Comparison of ENCODE assay signal across 8 mouse cellular contexts in the genomic region with DNA sequence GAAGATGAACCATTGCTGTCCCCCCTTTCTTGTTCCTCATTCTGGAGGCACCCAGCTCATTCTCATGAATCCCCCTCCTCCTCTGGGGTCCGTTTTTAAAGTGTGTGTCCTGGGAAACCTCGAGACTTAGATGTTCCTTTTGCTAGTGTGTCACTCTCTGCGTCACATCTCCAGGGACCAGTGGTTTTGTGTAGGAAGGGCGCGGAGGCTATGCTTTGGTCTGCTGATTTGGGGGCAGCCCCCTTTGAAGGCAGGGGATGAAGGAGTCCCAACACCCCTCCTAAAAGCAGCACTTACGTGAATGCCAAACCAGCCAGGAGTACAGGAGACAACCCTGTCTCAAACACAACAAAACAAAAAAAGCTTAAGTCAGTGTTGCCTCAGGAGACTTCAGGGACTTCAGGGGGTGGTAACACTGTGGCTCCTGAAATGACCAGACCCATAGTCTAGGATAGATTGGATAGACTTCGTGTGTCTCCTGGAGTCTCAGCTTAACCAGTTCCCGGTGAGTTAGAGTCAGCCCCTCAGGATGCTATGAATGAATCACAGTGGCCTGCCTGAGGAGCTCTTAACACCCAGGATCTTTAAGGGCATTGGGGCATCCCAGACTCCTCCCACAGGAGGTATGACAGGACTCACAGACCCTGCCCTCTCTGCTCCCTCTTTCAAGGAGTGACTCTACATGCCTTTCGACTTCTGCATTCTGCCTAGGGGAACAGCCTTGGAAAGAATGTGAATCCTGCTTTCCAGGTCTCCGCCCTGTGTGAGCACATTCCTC. TPM values are rescaled to one million over a fixed set of nuclear protein-coding genes. Genes with fewer than 3 reads are reported as not detected.
DNase-seq lines count a peak whose midpoint lies in the region; ATAC-seq and TF ChIP-seq lines count a peak whose summit lies in the region.

No protein-coding gene starts in this region.

- H3K9me3 ChIP-seq in limb, embryonic 12.5 days: no peaks in the 10 kb centered on the region
- no peaks in the 10 kb centered on the region for H3K9me3 ChIP-seq in midbrain, embryonic 13.5 days

- peak; percentile 45 for ATAC-seq in erythroid progenitor cell, adult 5-6 weeks (replicated peaks; ENCODE audit: low FRiP score, poor library complexity, severe bottlenecking)
- no peak for ATAC-seq in limb, embryonic 12.5 days (ENCODE audit: insufficient number of reproducible peaks, insufficient read depth, low FRiP score, low TSS enrichment, low read depth)
- ATAC-seq in midbrain, embryonic 13.5 days: no peak

- peak overlapping the region; percentile 82 for H3K9ac ChIP-seq in limb, embryonic 12.5 days (replicated peaks)
- H3K9ac ChIP-seq in midbrain, embryonic 13.5 days (replicated peaks): peak overlapping the region; percentile 89

- peak overlapping the region; percentile 31 for H3K27ac ChIP-seq in limb, embryonic 12.5 days
- no peak overlapping the region for H3K27ac ChIP-seq in midbrain, embryonic 13.5 days
- H3K27ac ChIP-seq in testis, adult 2 months (ENCODE audit: control insufficient read depth, insufficient read depth, low read depth, low read length): peak overlapping the region; percentile 70

- peak overlapping the region; percentile 74 for H3K4me2 ChIP-seq in limb, embryonic 12.5 days
- peak overlapping the region; percentile 81 for H3K4me2 ChIP-seq in midbrain, embryonic 13.5 days (replicated peaks)

- peaks cover 42% of the 10 kb centered on the region for H3K36me3 ChIP-seq in limb, embryonic 12.5 days
- H3K36me3 ChIP-seq in midbrain, embryonic 13.5 days: peaks cover 27% of the 10 kb centered on the region
- no peaks in the 10 kb centered on the region; the same call in none of the 2 replicates for H3K36me3 ChIP-seq in testis, adult 2 months (ENCODE audit: control insufficient read depth, insufficient read depth, low read length)

- 8% methylated on average over 10 of the region's 10 CpGs for WGBS in limb, embryonic 12.5 days
- WGBS in midbrain, embryonic 13.5 days: 7% methylated on average over 10 of the region's 10 CpGs

- H3K27me3 ChIP-seq in limb, embryonic 12.5 days: no peaks in the 10 kb centered on the region
- no peaks in the 10 kb centered on the region for H3K27me3 ChIP-seq in midbrain, embryonic 13.5 days
- H3K27me3 ChIP-seq in testis, adult 2 months (ENCODE audit: control insufficient read depth, insufficient read depth, low read length): no peaks in the 10 kb centered on the region

- intact Hi-C loops in heart, postnatal 14 days (cut with DNase I): loop anchor here (2.0 kb wide), 1 partner anchor 15 kb away; no protein-coding TSS in a partner anchor

- TF ChIP-seq CTCF in testis, adult 2 months (IDR thresholded peaks at IDR 0.05; ENCODE audit: control insufficient read depth, insufficient read depth, insufficient replicate concordance, low read depth, low read length): no peak

- H3K4me3 ChIP-seq in limb, embryonic 12.5 days (replicated peaks): peak overlapping the region; percentile 80
- H3K4me3 ChIP-seq in midbrain, embryonic 13.5 days (replicated peaks): peak overlapping the region; percentile 81
- peak overlapping the region; percentile 87 for H3K4me3 ChIP-seq in testis, adult 2 months (ENCODE audit: control insufficient read depth, low read depth, low read length)

- no peak for TF ChIP-seq POLR2A in testis, adult 2 months (IDR thresholded peaks at IDR 0.05; ENCODE audit: control insufficient read depth, low read depth, low read length)

- peaks cover 31% of the 10 kb centered on the region for H3K4me1 ChIP-seq in limb, embryonic 12.5 days (replicated peaks)
- peaks cover 47% of the 10 kb centered on the region for H3K4me1 ChIP-seq in midbrain, embryonic 13.5 days (replicated peaks)
- H3K4me1 ChIP-seq in testis, adult 2 months (ENCODE audit: control insufficient read depth, insufficient read depth, low read length): peaks cover 10% of the 10 kb centered on the region

- DNase-seq in A20 (ENCODE audit: low read depth, low spot score): peak; percentile 70
- DNase-seq in adrenal gland, adult 2 months: peak; percentile 90
- DNase-seq in heart, postnatal 14 days: peak; percentile 80 to 81
- no peak for DNase-seq in left cerebral cortex, adult 8-10 months (ENCODE audit: low spot score in 2 of 2)

RNA-seq across cellular contexts. Expression of a gene that starts 1.3 kb away (rescaled TPM):
- total RNA-seq in adrenal gland, adult 2 months (2021): 100 to 1,000 TPM; 129 to 133 TPM
- 470 and 474 TPM in 2 replicates for polyA plus RNA-seq in adrenal gland, adult 2 months (2012; rRNA removed)
- total RNA-seq in erythroid progenitor cell, adult 5-6 weeks (2015; ENCODE audit: low replicate concordance): 20.1 and 23.4 TPM in 2 replicates
- total RNA-seq in erythroid progenitor cell, adult 5-6 weeks (2017; ENCODE audit: low replicate concordance): 17.5 and 30.7 TPM in 2 replicates
- total RNA-seq in heart, postnatal 14 days (2021): 100 to 1,000 TPM; 163 to 172 TPM
- 71.5 and 71.6 TPM in 2 replicates for polyA plus RNA-seq in limb, embryonic 12.5 days (2016; fragmentation: Nextera tagmentation; extraction: Ambion mirVana)
- 89.7 and 93.8 TPM in 2 replicates for polyA plus RNA-seq in midbrain, embryonic 13.5 days (2015; fragmentation: Nextera tagmentation; extraction: Ambion mirVana)
- 521 and 642 TPM in 2 replicates for polyA plus RNA-seq in testis, adult 2 months (2012; rRNA removed)
- 10 to 100 TPM; 31.0 to 36.8 (median 35.8) TPM for total RNA-seq in left cerebral cortex, adult 8-10 months (2022)

RNA-seq across cellular contexts. Expression of a gene that starts 28.4 kb away (rescaled TPM):
- total RNA-seq in adrenal gland, adult 2 months (2021): 10 to 100 TPM; 14.4 to 24.6 TPM
- 23.7 and 26.6 TPM in 2 replicates for polyA plus RNA-seq in adrenal gland, adult 2 months (2012; rRNA removed)
- total RNA-seq in erythroid progenitor cell, adult 5-6 weeks (2015; ENCODE audit: low replicate concordance): 0.36 TPM in 1 of 2 replicates, not detected in the other
- total RNA-seq in erythroid progenitor cell, adult 5-6 weeks (2017; ENCODE audit: low replicate concordance): 1.4 and 1.5 TPM in 2 replicates
- 1 to 10 TPM; 8.9 to 9.8 TPM for total RNA-seq in heart, postnatal 14 days (2021)
- 0.69 and 0.96 TPM in 2 replicates for polyA plus RNA-seq in limb, embryonic 12.5 days (2016; fragmentation: Nextera tagmentation; extraction: Ambion mirVana)
- 0.39 and 0.46 TPM in 2 replicates for polyA plus RNA-seq in midbrain, embryonic 13.5 days (2015; fragmentation: Nextera tagmentation; extraction: Ambion mirVana)
- polyA plus RNA-seq in testis, adult 2 months (2012; rRNA removed): 5.3 and 5.4 TPM in 2 replicates
- total RNA-seq in left cerebral cortex, adult 8-10 months (2022): 1 to 10 TPM; 5.4 to 7.4 (median 5.5) TPM

RNA-seq across cellular contexts. Expression of a gene that starts 36.4 kb away (rescaled TPM):
- total RNA-seq in adrenal gland, adult 2 months (2021): 10 to 100 TPM; 31.0 to 36.0 TPM
- polyA plus RNA-seq in adrenal gland, adult 2 months (2012; rRNA removed): 105 and 108 TPM in 2 replicates
- 13.8 and 18.0 TPM in 2 replicates for total RNA-seq in erythroid progenitor cell, adult 5-6 weeks (2015; ENCODE audit: low replicate concordance)
- total RNA-seq in erythroid progenitor cell, adult 5-6 weeks (2017; ENCODE audit: low replicate concordance): 18.4 and 18.6 TPM in 2 replicates
- total RNA-seq in heart, postnatal 14 days (2021): 10 to 100 TPM; 20.4 to 22.7 TPM
- 11.1 and 11.2 TPM in 2 replicates for polyA plus RNA-seq in limb, embryonic 12.5 days (2016; fragmentation: Nextera tagmentation; extraction: Ambion mirVana)
- 11.4 and 12.4 TPM in 2 replicates for polyA plus RNA-seq in midbrain, embryonic 13.5 days (2015; fragmentation: Nextera tagmentation; extraction: Ambion mirVana)
- polyA plus RNA-seq in testis, adult 2 months (2012; rRNA removed): 40.2 and 40.5 TPM in 2 replicates
- total RNA-seq in left cerebral cortex, adult 8-10 months (2022): 10 to 100 TPM; 31.8 to 35.7 (median 35.4) TPM

RNA-seq across cellular contexts. Expression of a gene that starts 42.2 kb away (rescaled TPM):
- 100 to 1,000 TPM in 1 of 2 experiments, 10 to 100 TPM in 1; 87.1 to 123 TPM for total RNA-seq in adrenal gland, adult 2 months (2021)
- polyA plus RNA-seq in adrenal gland, adult 2 months (2012; rRNA removed): 247 and 266 TPM in 2 replicates
- total RNA-seq in erythroid progenitor cell, adult 5-6 weeks (2015; ENCODE audit: low replicate concordance): 52.6 and 79.6 TPM in 2 replicates
- total RNA-seq in erythroid progenitor cell, adult 5-6 weeks (2017; ENCODE audit: low replicate concordance): 117 and 224 TPM in 2 replicates
- 10 to 100 TPM; 31.4 to 35.1 TPM for total RNA-seq in heart, postnatal 14 days (2021)
- 22.7 and 23.7 TPM in 2 replicates for polyA plus RNA-seq in limb, embryonic 12.5 days (2016; fragmentation: Nextera tagmentation; extraction: Ambion mirVana)
- polyA plus RNA-seq in midbrain, embryonic 13.5 days (2015; fragmentation: Nextera tagmentation; extraction: Ambion mirVana): 78.4 and 84.8 TPM in 2 replicates
- polyA plus RNA-seq in testis, adult 2 months (2012; rRNA removed): 4.6 TPM in 2 replicates
- 100 to 1,000 TPM; 148 to 158 (median 153) TPM for total RNA-seq in left cerebral cortex, adult 8-10 months (2022)

RNA-seq across cellular contexts. Expression of a gene that starts 51.7 kb away (rescaled TPM):
- total RNA-seq in adrenal gland, adult 2 months (2021): 10 to 100 TPM; 18.7 to 23.7 TPM
- 237 and 302 TPM in 2 replicates for polyA plus RNA-seq in adrenal gland, adult 2 months (2012; rRNA removed)
- not detected in 2 replicates for total RNA-seq in erythroid progenitor cell, adult 5-6 weeks (2015; ENCODE audit: low replicate concordance)
- total RNA-seq in erythroid progenitor cell, adult 5-6 weeks (2017; ENCODE audit: low replicate concordance): not detected in 2 replicates
- not detected for total RNA-seq in heart, postnatal 14 days (2021)
- 2.0 and 2.4 TPM in 2 replicates for polyA plus RNA-seq in limb, embryonic 12.5 days (2016; fragmentation: Nextera tagmentation; extraction: Ambion mirVana)
- polyA plus RNA-seq in midbrain, embryonic 13.5 days (2015; fragmentation: Nextera tagmentation; extraction: Ambion mirVana): not detected in 2 replicates
- polyA plus RNA-seq in testis, adult 2 months (2012; rRNA removed): 3.8 and 4.3 TPM in 2 replicates
- total RNA-seq in left cerebral cortex, adult 8-10 months (2022): not detected

Comparison
In these comparisons a context has a peak if more than half of its experiments do, and no peak if none do; other contexts are left out.
1. DNase-seq: peak in A20 (single experiment), adrenal gland, adult 2 months (single experiment) and heart, postnatal 14 days (2 of 2); none in left cerebral cortex, adult 8-10 months (0 of 2).
2. Peak in every context shown above with its lines, with median percentiles within 50 percentile points of each other: H3K4me3 ChIP-seq.